Mouse (Mus musculus) NIH3T3 (cell line): Measurements from ENCODE around the gene Ppp4r2.
"Not testable (repeated sequence)": the region's sequence is repeated elsewhere in the genome, so short reads cannot be mapped to it uniquely, and the experiment has no call there.

Source experiments
- DNase-seq: peaks from one replicate; pipeline ENCODE4 v3.0.0-alpha.2; 2012; ENCODE audit warnings: low read depth

Ppp4r2 gene

DNA sequence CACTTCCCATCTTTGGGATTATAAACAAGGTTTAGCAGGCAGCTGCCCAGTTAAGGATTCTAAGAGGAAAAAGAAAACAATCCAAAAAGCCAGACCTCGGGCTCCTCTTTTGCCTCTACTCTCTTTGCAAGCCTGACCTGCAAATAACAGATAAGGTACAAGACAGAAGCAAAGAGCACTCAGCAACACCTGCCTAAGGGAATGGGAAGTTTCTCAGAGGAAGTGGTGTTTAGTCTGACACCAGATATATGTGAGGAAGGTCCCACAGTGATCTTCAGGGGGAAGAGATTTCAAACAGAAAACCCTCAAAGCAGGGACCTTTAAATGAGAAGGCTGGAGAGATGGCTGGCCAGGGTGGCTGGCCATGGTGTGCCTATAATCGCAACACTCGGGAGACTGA, 2.2 kb upstream of the Ppp4r2 start:
- no peak for DNase-seq

DNA sequence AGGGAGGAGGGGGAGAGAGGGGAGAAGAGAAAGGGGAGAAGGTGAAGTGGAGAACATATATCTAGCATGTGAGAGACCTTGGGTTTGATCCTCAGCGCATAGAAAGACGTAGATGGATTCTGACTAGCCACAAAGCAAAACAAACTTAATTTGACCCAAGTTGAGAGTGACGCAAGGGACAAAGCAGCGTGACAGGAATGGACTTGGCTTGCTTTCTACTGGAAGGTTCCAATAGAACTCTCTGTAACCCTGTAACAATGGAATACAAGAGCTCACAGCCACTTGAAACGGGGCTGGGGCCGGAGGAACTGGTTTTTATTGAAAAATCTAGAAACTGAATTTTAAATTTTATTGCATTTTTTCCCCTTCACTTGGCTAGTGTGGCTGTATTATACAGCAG, 1.7 kb upstream of the Ppp4r2 start:
- DNase-seq = no peak

DNA sequence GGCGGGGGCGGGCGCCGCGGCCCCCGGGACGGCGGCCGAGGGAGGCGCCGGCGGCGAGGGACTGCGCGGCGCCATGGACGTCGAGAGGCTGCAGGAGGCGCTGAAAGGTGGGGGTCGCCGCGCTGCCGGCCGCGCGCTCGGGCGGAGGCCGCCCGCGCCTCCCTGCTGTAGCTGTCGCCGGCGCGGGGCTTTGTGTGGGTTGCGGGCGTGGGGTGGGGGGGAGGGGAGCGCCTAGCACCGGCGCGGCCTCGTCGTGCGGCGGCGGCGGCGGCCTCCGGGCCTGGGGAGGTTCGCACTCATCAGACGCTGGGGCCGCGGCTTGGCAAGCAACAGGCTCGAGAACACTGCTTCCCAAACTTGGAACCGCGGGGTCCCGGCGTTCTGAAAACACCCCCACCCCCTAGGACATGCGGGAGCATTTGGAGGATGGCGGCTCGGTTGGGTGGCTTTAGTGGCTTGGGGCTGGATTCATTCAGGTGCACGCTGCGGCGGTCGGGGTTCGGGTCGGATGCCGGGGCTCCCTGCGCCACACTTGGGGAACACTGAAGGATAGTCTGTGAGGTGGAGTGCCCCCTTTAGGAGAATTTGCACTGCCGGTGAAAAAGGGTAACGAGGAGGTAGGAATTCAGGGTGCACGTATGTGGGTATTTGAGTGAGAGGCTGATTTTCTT, 524 bp downstream of the Ppp4r2 start:
- peak; percentile 66 for DNase-seq

DNA sequence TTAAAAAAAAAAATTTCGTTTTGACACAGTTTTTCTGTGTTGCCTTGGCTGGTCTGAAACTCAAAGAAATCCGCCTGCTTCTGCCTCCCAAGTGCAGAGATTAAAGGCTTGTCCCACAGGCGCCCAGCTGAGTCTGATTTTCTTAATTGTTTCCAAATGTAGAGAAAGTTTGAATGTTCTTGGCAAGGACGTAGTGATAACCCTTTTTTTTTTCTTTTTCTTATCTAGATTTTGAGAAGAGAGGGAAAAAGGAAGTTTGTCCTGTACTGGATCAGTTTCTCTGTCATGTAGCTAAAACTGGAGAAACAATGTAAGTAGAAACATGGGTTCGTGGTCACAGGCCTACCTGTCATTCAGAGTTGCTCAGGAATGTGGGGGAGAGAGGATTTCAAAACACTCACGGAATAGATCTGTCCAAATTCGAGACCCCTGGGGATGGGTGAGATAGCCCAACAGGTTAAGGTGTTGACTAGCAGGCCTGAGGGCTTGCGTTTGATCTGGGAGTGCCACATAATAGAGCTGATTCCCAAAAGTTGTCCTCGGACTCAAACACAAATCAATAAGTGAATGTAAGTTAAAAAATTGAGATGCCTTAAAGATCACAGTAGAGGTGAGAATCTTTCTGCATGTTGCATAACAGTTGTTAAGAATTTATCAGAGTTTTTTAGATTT, 1.2 kb downstream of the Ppp4r2 start:
- no peak for DNase-seq

DNA sequence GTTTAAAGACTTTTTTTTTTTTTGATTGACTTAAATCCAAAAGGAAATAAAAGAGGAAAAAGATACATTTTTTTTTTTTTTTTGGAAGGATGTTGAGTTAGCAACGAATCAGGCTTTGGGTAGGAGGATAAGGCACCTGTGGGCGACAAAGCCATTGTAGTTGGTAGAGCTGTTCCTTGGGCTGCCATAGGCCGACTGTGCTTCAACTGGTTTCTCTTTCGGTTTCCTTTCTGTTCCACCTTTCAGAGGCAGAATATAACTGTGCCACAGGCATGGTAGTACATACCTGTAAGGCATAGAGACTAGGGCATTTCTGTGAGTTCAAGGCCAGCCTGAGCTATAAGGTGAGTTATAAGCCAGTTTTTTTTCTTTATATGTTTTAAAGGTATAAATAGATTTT, 11.6 kb downstream of the Ppp4r2 start:
- DNase-seq = no peak

DNA sequence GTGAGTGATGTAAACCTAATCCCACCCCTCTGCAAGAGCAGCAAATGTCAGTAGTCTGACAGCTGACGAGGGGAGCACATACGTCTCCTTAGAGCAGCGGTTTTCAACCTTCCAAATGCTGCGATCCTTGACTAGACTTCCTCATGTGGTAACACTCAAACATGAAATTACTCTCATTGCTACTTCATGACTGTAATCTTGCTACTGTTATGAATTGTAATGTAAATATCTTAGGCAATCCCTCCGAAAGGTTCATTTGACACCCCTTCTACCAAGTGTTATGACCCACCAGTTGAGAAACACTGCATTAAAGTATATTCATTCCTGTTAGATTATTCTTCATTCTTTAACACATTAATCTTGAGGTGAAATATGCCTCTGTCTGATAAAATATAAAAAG, 13.8 kb downstream of the Ppp4r2 start:
- DNase-seq = no peak

DNA sequence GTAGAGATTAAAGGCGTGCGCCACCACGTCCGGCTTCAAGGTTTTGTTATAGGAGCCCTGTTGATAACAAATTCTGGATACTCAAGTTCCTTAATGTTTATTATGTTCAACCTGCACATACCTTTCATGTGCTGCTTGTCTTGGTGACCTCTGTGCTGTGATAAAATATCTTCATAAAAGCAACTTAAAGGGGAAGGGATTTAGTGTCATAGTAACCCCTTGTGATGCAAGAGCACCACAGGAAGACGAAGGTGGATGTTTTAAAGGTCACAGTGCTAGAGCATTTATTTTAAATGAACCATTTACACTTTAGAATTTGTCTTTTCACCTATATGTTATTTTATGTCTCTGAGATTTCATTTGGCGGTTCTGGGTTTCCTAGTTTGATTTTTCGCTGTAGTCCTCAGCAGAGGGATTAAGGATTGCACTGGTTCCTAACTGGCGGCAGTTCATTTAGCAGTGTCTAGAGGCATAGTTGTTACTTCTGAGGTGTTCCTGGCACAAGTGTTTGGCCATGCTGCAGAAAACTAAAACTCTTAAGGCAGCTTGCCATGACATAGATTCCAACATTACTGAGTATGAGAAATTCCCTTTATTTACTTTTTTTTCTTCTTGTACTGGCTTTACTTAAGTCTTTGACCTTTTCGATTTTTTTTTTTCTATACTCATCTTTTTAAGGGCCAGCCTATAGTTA, 15.4 kb downstream of the Ppp4r2 start:
- peak; percentile 60 for DNase-seq

DNA sequence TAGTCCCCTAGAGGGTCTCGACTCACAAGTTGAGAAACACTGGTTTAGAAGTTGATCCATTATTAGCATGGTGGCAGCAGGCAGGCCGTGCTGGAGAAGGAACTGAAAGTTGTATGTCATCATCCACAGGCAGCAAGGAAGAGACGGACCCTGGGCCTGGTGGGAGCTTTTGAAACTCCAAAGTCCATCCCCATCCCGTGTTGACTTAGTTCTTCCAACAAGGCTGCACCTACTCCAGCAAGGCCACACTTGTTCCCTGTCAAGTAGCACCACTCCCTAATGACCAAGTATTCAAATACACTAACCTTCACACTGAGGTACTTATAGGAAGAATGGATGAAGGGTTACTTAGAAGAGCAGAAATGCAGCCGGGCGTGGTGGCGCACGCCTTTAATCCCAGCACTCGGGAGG, 17.3 kb downstream of the Ppp4r2 start:
- no peak for DNase-seq

DNA sequence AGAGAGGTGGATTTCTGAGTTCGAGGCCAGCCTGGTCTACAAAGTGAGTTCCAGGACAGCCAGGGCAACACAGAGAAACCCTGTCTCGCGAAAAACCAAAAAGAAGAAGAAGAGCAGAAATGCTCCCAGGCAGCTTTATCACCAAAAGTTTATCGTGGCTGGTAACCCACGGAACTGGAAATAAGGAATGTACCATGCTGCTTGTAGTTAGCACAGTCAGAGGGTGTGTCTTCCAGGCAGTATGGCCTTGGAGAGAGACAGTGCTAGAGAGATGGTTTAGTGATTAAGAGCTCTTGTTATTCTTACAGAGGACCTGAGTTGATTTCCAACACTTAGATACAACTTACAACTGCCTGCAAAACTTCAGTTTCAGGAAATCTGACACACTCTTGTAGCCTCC, 17.7 kb downstream of the Ppp4r2 start:
- DNase-seq = no peak

DNA sequence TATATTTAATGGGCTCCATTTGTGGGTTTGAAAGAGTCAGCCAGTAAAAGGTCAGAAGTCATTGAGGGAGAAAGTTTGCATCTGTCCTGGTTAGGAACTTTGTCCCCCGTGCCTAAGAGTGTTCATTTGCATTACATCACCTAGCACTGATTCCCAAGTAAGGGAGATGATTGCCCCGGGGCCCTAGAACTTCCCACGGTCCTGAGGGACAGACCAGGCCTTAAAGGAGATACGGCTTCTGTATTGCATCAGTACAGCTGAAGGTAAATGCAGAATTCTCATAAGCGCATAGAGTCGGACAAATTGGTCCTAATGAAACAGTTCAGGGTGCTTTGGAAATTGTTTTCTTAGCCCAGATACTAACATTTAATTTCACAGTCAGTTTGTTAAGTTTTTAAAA, 31.9 kb downstream of the Ppp4r2 start:
- no peak for DNase-seq

DNA sequence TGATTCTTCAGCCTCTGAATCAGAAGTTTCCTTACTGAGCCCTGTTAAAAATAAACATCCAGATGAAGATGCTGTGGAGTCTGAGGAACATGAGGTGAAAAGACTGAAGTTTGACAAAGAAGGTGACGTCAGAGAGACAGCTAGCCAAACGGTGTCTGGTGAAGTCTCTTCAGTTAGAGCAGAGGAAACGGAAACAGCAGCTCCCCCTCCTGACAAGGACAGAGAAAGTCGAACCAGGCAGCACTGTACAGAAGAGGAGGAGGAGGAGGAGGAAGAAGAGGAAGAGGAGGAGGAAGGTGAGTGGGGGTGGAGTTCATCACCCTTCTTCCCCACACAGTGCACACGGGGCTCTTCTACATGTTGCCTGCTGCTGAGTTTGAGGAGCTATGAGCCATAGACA, 32.4 kb downstream of the Ppp4r2 start:
- not testable (repeated sequence) for DNase-seq

DNA sequence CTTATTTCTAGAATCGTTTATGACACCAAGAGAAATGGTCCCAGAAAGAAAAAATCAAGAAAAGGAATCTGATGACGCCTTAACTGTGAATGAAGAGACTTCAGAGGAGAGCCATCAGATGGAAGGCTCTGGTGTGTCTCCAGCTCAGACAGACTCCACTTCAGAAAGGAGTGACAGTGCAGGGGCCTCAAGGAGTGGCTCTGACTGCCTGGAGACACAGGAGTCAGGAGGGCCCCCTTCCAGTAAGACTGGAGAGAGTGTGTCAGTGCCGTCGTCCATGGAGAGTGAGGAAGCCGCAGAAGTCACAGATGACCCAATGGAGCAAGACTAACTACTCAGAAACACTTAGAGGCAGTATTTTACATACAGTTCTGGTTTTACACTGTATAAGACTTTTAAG, 32.8 kb downstream of the Ppp4r2 start:
- DNase-seq = not testable (repeated sequence)

DNA sequence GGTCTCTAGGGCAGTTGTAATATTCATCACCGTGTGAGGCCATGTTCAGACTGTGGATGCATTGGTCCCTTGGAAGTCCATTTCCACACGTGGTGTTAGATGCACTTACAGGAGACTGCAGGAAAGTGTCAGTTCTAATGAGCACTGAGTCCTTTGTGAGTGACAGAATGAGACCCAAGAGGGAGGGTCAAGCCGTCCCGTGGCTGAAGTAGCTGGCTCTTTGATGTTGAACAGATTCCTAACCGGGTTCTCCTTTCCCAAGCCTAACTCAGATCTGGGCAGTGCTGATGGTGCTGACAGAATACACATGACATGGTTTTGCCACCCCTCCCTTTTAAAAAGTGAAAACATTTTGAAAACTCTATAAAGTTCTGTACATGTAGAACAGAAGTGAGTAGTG, 35.4 kb downstream of the Ppp4r2 start:
- DNase-seq = no peak

DNA sequence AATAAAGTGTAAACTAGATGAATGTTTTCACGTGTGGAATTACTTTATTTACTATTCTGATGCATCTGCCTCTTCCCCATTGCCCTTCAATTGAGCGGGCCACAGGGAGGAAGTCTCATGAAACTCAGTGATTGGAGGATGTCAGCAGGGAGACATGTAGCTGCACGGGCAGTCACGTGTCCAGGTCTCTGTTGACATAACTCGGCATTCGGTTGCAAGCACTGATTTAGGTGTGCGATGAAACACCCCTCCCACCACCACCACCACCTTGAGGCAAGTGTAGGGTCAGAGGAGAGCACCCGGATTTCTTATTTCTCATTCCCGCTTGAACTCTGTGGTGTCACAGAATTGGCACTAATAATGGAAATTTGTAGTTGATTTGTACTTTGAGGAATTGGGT, 36.5 kb downstream of the Ppp4r2 start:
- DNase-seq = no peak

DNA sequence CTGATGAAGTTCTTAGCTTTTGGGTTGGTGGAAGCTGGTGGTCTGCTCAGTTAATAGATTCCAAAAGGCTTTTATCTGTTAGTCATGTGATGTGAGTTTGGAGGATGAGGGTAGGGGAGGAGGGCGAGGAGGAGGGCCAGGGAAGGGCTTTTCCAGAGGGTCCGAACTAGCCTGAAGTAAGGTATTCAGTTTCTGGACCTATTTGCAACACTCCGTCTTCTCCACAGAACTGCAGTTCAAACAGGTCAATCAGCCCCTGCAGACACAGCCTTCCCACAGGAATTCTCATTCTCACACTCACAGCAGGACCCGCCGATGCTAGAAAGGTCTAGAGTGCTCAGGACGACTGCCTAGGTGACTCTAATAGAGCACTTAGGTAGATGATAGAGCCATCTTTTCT, 39.8 kb downstream of the Ppp4r2 start:
- DNase-seq = no peak

DNA sequence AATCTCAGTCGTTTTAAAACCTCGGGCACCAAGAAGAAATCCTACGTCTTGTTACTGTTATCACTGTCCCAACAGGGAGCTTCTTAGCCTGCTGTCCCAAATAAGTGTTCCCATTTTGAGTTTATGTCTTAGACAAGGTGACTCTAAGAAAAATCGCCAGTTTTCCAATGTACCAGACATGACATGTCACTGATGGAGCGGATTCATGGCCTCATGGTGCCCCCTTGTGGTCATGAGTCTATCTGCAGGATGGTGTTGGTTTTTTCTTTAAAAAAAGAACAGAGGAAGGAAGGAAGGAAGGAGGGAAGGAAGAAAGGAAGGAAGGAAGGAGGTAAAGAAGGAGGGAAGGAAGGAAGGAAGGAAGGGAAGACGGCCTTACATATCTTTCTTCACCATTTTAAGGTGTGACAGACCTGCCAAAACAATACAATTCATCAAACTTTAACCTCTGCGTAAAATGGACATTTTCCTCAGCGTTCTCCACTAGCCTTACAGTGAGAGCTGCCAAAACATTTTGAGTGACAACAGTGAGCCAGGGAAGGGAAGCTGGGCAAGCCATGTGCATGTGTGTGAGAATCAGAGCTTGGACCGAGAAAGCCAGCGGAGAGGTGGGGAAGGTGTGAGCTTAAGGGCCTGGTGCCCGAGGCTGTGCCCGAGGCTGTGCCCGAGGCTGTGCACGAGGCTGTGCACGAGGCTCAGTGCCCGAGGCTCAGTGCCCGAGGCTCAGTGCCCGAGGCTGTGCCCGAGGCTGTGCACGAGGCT, 42.6 kb downstream of the Ppp4r2 start:
- peak; percentile 90 for DNase-seq

DNA sequence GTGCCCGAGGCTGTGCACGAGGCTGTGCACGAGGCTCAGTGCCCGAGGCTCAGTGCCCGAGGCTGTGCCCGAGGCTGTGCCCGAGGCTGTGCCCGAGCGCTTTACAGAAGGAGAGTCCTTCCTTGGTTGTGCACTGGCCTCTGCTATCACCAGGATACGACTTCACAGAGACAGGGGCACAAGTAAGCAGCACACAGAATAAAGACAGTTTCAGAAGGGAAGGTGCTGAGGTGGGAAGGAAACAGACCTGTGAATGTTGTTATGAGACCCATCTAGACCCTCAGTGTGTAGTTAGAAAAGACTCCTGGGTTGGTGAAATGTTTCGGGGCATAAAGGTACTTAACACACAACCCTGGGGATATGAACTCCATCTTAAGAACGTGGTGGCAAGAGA, 43.2 kb downstream of the Ppp4r2 start:
- no peak for DNase-seq

DNA sequence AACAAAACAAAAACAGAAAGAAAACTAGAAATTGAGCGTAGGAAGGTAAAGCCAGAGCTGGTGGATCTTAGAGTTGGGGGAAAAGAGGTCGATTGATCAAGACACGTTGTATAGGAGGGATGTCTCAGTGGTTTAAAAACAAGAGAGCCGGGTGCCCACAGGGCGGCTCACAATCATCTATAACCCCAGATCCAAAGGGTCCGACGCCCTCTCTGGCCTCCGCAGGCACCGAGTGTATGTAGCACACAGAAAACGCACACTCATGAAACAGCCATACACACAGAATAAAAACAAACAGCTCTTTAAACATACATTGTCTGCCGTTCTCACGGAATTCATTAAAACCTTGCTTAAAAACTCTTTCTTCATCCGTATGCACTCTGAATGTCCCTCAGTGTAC, 45.1 kb downstream of the Ppp4r2 start:
- DNase-seq = no peak

DNA sequence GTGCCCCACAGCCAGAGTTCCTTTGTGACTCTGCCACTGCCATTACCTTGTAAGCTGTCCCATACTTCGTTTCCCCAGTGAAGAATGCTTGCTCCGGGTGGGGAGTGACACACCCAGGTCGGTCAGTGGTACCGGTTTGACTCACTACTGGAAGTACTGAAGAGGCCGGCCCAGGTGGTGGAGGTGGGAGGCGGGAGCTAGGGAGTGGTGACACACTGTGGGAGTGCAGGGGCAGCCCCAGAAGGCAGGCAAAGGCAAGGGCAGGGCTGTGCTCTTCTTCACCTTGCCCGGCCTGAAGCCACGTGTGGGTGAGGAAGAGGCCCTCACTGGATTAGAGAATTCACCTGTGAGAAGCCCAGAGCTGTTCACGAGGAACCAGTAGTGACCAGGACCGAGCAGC, 46.2 kb downstream of the Ppp4r2 start:
- no peak for DNase-seq

DNA sequence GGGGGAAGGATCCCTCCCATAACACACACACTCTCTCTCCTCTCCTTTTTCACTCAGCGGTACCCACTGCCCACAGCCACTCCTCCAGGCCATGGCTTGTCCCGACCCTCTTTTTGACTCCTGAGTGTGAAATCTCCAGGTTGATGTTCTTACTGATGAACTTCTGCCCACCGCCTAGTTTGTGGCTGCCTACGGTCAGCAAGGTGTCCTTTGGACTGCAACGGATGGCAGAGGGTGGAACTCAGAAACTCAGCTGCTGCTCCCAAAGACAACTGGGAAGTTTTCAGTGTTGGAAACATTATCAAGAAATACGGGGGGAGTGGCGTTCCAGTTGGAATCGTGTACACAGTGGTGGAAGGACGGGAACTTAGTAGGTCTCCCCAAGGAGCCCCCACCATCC, 48.2 kb downstream of the Ppp4r2 start:
- no peak for DNase-seq

DNA sequence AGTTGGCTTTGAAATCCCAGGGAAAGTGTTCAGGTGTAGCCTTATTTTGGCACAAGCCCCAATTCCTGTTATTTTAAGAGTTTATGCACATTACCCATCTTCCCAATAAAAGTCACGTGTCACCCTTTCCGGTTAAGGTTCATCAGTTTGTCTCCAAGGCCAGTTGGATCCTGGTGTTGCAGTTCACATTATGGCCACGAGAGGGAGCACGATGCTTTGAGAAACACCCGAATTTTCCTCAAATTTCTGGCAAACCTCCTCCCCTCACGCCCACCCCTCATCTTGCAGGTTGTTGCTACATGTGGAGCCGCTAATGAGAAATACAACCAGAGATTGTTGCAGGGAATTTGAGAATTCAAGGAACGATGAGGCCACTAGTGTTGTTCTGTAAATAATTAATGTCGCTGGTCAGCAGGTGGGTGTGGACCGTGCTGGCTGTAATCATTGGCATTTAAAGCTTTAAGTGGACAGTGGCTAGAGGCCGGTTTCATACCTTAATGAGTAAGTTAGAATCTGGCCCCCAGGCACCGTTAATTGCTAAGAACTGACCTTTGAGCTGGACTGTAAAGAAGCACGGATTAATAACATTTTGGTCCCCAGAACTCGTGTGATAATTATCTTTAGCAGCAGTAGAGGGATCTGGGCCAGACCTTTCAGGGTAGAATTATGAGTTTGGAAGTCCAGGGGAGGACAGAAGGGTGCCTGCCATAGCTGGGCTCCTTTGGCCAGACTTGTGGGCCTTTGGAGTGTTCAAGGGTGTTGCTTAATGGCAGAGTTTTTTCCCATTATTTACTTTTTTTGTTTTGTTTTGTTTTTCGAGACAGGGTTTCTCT, 49.2 kb downstream of the Ppp4r2 start:
- peak; percentile 79 for DNase-seq

DNA sequence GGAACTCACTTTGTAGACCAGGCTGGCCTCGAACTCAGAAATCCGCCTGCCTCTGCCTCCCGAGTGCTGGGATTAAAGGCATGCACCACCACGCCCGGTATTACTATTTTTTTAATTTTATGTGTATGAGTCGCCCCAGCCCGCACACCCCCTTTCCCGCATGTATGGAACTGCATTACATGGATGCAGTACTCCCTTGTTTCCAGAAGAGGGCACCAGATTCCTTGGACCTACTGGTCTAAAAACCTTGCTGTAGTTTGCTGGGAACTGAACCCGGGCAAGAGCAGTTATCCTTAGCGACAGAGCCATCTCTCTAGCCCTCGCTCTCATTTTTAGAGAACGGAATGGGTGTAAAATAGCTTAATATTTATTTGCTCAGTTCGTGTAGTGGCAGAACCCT, 49.8 kb downstream of the Ppp4r2 start:
- peak; percentile 62 for DNase-seq
